Mouse (Mus musculus) left cerebral cortex, adult 6 months (tissue): ENCODE data around the gene Rtraf. TPM values are rescaled to one million over a fixed set of nuclear protein-coding genes. Genes with fewer than 3 reads are reported as not detected.

Experiments
- long read RNA-seq, 2 experiments: library from polyadenylated mRNA; unstranded; transcript quantifications; one replicate each; pipeline ENCODE4 v2.0.0; 2019 to 2020
- polyA plus RNA-seq: library from polyadenylated mRNA; unstranded; fragments of <200 nt; fragmentation: Nextera tagmentation; gene quantifications from 2 replicates; pipeline ENCODE4 v1.2.3, GENCODE M21; 2021

Gene Rtraf
- 191 and 193 TPM in 2 replicates for polyA plus RNA-seq
- long read RNA-seq, experiment 1, transcript Rtraf-201 (8 exons, 1,562 nt), result major isoform, 235 of 246 reads
- long read RNA-seq, experiment 1, partial matches to known transcripts, result 2 of 246 reads
- long read RNA-seq, experiment 1, other reads (novel, unspliced or antisense), result 9 of 246 reads
- long read RNA-seq, experiment 2, transcript Rtraf-201 (8 exons, 1,562 nt), result major isoform, 307 of 326 reads
- long read RNA-seq, experiment 2, partial matches to known transcripts, result 15 of 326 reads
- long read RNA-seq, experiment 2, other reads (novel, unspliced or antisense), result 4 of 326 reads

GRCm38 (mm10) chr14:19823321-19824142, at the start of gene Rtraf:
TSS of gene Rtraf (minus strand) at chr14:19823824.

Other genes starting within 250 kb of the Rtraf start
- gene Gm2237, start 238.7 kb downstream of the Rtraf start, polyA plus RNA-seq, result 3.2 and 6.6 TPM in 2 replicates
- gene Gm5458, start 221.2 kb downstream of the Rtraf start, polyA plus RNA-seq, result not detected in 2 replicates
- gene Nid2, start 72.6 kb downstream of the Rtraf start, polyA plus RNA-seq, result 0.54 and 1.3 TPM in 2 replicates
- gene Gng2, start 153.8 kb upstream of the Rtraf start, polyA plus RNA-seq, result 56.6 and 89.7 TPM in 2 replicates